Mouse (Mus musculus) MEL-GATA-1-ER (cell line): Measurements from ENCODE around the gene Snrnp40.

Source experiments
- DNase-seq: peaks from one replicate; pipeline ENCODE4 v3.0.0-alpha.2; 2012; ENCODE audit warnings: low read depth; ENCODE audit errors: extremely low read depth

Gene Snrnp40

GRCm38 (mm10) chr4:130359486-130360237, at the start of gene Snrnp40, which contains the start of gene Zcchc17:
Gene Snrnp40, plus strand, starts transcription at chr4:130360132.
Gene Zcchc17, minus strand, starts transcription at chr4:130359943.
- DNase-seq, result peak; percentile 99

DNA sequence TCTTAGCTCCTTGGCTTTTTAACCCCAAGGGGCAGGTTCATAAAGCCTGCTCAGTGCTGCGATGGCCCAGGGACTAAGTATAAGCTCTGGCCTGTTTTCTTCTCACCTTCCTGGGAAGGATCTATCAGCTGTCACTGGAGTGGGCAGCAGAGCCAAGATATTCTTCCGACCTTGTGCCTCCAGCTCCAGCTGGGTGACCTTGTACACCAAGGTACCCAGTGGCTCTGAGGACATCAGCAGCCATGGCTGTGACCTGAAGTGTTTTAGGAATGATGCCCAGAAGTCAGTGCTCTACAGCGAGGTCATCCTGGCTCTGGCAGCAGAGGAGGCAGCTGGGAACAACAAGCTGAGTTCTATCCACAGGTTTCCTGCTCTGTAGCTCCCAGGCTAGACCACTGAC, 47.4 kb upstream of the Snrnp40 start:
- DNase-seq, result no peak

DNA sequence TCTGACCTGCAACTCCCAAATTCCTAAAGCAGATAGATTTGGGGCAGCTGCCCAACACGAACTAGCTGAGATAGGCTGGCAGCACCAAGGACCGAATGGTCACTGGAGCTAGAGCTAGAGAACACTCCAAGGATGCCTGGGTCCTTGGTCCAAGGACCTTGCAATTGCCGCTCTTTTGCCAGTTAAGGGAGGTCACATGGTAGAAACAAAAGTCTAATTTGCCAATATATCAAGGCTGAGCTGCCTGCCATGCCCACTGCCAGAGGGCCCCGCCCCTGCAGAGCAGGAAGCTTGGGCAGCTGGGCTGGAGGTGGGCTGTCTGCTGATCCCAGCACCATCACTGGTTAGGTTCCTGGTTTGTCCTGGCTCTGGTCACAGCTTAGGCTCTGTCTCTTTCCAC, 46.4 kb upstream of the Snrnp40 start:
- no peak for DNase-seq

GRCm38 (mm10) chr4:130315771-130316527, 44.0 kb upstream of the Snrnp40 start:
- no peak for DNase-seq

DNA sequence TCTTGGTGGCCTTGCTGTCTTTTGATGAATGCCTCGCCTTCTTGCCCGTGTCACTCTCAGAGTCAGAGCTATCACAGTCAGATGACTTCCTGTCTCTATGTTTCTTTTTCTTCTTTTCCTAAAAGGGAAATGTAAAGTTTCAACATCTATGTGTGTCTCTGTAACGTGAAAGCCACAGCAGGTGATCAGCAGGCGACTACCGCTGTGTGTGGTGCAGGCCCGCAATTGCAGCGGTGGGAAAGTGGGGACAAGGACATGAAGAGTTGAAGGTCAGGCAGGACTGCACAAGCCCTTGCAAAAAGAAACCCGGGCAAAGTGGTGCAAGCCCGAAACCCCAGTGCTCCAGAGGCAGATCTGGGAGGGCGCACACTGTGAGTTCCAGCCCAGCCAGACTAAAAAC, 43.2 kb upstream of the Snrnp40 start:
- no peak for DNase-seq

- no peak for DNase-seq
Measured at GRCm38 (mm10) chr4:130318122-130318521, 41.8 kb upstream of the Snrnp40 start.

DNA sequence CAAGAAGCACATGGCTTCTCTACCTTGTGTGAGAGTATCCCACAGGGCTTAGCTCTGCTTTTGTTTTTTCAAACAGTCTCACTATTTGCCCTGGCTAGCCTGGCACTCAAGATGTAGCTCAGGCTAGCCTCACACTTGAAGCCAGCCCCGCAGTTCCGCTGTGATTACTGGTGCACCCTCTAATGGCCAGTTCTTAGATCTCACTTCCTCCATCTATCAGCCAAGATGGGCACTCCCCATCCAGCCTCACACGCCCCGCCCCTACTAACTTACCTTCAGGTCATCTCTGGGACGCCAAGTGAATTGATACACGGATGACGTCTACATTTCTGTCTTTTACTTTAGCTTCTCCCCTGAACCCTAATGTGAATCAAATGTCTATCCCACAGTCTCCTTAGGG, 40.4 kb upstream of the Snrnp40 start:
- DNase-seq, result no peak

- no peak for DNase-seq
Measured at GRCm38 (mm10) chr4:130321640-130322039, 38.3 kb upstream of the Snrnp40 start.

GRCm38 (mm10) chr4:130322567-130322966, 37.4 kb upstream of the Snrnp40 start:
- no peak for DNase-seq

GRCm38 (mm10) chr4:130323165-130323564, 36.8 kb upstream of the Snrnp40 start:
- DNase-seq, result peak; percentile 30

- no peak for DNase-seq
Measured at GRCm38 (mm10) chr4:130323607-130324006, 36.3 kb upstream of the Snrnp40 start.

DNA sequence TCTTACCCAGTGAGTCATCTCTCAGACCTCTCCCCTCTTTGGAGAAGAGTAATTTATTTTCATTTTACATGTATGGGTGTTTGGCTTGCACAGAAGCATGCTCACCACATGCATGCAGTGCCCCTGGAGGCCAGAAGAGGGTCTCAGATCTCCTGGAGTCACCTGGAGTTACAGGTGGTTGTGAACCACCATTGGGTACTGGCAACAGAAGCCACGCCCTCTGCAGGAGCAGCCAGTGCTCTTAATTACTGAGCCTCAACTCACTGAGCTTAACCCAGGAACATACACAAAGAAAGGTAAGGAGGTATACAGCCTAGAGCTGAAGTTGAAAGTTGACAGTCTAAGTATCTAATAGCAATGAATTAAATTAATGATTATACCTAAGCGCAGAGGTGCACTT, 34.5 kb upstream of the Snrnp40 start:
- no peak for DNase-seq

GRCm38 (mm10) chr4:130327366-130327765, 32.6 kb upstream of the Snrnp40 start:
- DNase-seq, result no peak

DNA sequence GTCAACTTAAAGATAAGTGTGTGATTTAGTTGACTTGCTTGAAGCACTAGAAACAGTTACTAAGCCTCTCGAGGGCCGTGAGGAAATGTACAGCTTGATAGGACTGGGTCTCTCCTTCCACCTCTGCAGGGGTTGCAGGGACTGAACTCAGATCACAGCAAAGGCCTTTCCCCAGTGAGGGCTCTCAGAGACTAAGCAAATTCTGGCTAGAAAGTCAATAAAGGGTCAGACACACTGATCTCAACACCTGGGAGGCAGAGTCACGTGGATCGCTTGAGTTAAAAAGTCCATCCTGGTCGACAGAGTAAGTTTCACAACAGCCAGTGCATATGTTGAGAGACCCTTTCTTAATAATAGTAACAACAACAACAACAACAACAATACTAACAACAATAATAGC, 24.1 kb upstream of the Snrnp40 start:
- DNase-seq, result no peak

DNA sequence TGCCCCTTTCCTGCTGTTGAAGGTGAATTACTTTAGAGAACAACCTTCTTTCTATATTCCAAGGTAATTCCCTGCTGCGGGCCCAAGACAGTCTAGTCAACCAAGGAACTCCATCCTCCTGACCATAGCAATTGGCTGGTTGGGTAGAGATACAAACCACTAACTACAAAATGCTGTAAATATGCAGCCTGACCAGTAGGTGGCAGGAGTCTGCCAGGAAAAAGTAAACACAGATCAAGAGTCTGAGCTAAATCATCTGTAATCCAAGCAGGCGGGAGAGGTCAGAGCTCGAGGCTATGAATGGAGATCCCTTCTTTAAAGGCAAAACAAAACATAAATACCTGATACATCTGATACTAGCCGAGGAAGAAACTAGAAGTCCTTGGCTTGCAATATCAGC, 18.2 kb upstream of the Snrnp40 start:
- no peak for DNase-seq

DNA sequence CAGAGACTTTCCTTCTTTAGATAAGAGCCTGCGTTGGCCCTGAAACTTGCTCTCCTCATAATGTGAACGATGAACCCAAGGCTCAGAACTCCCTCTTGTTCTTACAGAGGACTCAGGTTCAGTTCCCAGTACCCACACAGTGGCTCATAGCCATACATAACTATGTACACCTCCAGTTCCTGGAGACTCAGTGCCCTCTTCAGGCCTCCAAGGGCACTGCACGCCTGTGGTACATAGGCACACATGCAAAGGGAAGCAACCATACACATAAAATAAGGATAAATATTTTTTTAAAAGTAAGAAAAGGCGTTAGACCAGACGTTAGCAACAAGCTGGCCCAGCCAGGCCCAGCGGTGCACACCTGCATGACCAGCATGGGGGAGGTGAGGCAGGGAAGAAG, 10.3 kb upstream of the Snrnp40 start:
- no peak for DNase-seq

DNA sequence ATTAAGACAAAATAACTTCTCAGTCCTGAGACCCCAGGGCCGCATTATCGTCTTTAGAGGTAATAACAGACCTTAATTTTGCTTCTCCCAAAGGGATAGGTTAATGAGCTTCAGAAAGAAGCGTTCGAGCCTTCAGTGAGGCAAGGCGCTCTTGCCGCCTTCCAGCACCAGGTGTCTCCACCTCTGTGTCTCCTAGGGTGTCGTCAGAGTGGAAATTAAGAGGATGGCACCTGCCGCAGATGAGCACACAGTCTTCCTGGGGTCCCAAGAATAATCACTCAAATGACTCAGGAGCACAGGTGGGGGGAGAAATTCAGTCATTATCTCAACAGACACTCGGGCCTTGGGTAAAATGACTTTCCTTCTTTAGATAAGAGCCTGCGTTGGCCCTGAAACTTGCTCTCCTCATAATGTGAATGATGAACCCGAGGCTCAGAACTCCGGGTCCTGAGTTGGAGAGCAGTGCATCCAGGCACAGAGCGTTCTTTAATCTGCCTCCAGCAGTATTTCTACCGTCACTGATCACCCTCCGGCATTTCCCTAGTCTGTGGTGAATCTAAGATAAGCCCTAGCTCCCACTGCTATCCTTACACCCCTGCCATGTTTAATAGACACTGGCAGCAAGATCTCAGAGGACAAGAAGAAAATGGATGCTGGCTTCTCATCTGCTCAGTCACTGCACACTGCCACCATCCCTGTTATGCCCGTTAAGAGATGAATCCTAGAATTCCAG, 9.1 kb upstream of the Snrnp40 start:
- no peak for DNase-seq

- no peak for DNase-seq
Measured at GRCm38 (mm10) chr4:130352588-130352987, 7.3 kb upstream of the Snrnp40 start.

DNA sequence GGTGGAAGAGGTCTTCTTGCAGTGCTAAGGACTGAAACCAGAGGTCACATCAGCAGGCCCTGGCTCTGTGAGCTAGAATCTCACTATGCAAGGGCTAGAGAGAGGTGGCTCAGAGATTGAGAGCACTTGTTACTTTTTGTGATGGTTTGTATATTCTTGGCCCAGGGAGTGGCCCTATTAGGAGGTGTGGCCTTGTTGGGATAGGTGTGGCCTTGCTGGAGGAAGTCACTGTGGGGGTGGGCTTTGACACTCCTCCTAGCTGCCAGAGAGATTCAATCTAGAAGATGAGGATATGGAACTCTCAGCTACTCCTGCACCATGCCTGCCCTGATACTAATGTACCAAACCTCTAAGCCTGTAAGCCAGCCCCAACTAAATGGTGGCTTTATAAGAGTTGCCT, 2.0 kb upstream of the Snrnp40 start:
- DNase-seq, result no peak

DNA sequence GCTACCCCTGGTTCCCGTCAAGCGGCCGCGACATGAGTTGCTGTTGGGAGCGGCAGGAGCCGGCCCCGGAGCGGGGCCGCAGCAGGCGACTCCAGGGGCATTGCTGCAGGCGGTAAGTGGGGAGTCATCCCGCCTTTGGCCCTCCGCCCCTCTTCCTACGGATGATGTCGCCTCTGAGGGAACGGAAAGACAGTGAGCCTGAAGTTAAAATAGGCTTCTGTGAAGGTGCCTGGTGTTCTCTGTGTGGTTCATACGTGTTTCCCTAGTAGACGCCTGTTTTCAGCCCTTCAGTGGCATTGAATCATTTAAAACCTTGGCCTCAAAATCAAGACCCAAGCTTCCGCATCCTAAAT, 282 bp downstream of the Snrnp40 start:
- no peak for DNase-seq

- DNase-seq, result no peak
Measured at GRCm38 (mm10) chr4:130376675-130377074, 16.7 kb downstream of the Snrnp40 start.

- no peak for DNase-seq
Measured at GRCm38 (mm10) chr4:130377500-130377899, 17.6 kb downstream of the Snrnp40 start.
